Mouse (Mus musculus): ENCODE results near the gene Lamb2. TPM values are rescaled to one million over a fixed set of nuclear protein-coding genes. Genes with fewer than 3 reads are reported as not detected.

The Lamb2 gene
- polyA plus RNA-seq, 1 experiment from 2014 or later, result 86.0 TPM

- Histone ChIP-seq H3K9me3 (ENCODE audit: control insufficient read depth, low read length) (no peaks in the 10 kb centered on the region), H3K4me3 (ENCODE audit: low read length) (peak within 1 kb of the TSS; percentile 100), H3K27ac (ENCODE audit: low read length) (peak within 1 kb of the TSS; percentile 99), H3K36me3 (ENCODE audit: control insufficient read depth, insufficient read depth, low read length) (peaks cover 29% of the 10 kb centered on the region), H3K4me1 (replicated peaks; ENCODE audit: control insufficient read depth, insufficient read depth, low read length) (peaks cover 12% of the 10 kb centered on the region), H3K4me2 (ENCODE audit: low read depth, low read length) (peak within 1 kb of the TSS; percentile 80), H3K9ac (ENCODE audit: low read length) (peak within 1 kb of the TSS; percentile 98), H3K27me3 (ENCODE audit: control insufficient read depth, insufficient read depth, low read depth, low read length) (no peaks in the 10 kb centered on the region)
- whole genome bisulfite sequencing, result under 1% methylated on average over 55 of the region's 55 CpGs
- ATAC-seq (ENCODE audit: low read depth), result peak; percentile 96
Observed at GRCm38 (mm10) chr9:108516380-108517251, 37.1 kb downstream of the Lamb2 start, which contains the start of gene Qrich1. Gene Qrich1, plus strand, starts transcription at chr9:108516806.

GRCm38 (mm10) chr9:108517253-108517930 lies 37.9 kb downstream of the Lamb2 start:
- WGBS, result under 1% methylated on average over 54 of the region's 95 CpGs
- peak overlapping the region; percentile 98 for H3K9ac ChIP-seq (ENCODE audit: low read length)
- peak overlapping the region; percentile 100 for H3K4me3 ChIP-seq (ENCODE audit: low read length)
- peaks cover 24% of the 10 kb centered on the region for H3K36me3 ChIP-seq (ENCODE audit: control insufficient read depth, insufficient read depth, low read length)
- H3K9me3 ChIP-seq (ENCODE audit: control insufficient read depth, low read length), result no peaks in the 10 kb centered on the region
- peaks cover 12% of the 10 kb centered on the region for H3K4me1 ChIP-seq (replicated peaks; ENCODE audit: control insufficient read depth, insufficient read depth, low read length)
- peak overlapping the region; percentile 61 for H3K4me2 ChIP-seq (ENCODE audit: low read depth, low read length)
- ATAC-seq (ENCODE audit: low read depth), result peak; percentile 85
- peak overlapping the region; percentile 99 for H3K27ac ChIP-seq (ENCODE audit: low read length)
- H3K27me3 ChIP-seq (ENCODE audit: control insufficient read depth, insufficient read depth, low read depth, low read length), result no peaks in the 10 kb centered on the region

GRCm38 (mm10) chr9:108517931-108518332 lies 38.4 kb downstream of the Lamb2 start:
- Histone ChIP-seq H3K27ac (ENCODE audit: low read length) (peak overlapping the region; percentile 99), H3K4me3 (ENCODE audit: low read length) (peak overlapping the region; percentile 100), H3K36me3 (ENCODE audit: control insufficient read depth, insufficient read depth, low read length) (peaks cover 18% of the 10 kb centered on the region), H3K27me3 (ENCODE audit: control insufficient read depth, insufficient read depth, low read depth, low read length) (no peaks in the 10 kb centered on the region), H3K9me3 (ENCODE audit: control insufficient read depth, low read length) (no peaks in the 10 kb centered on the region), H3K9ac (ENCODE audit: low read length) (peak overlapping the region; percentile 98), H3K4me1 (replicated peaks; ENCODE audit: control insufficient read depth, insufficient read depth, low read length) (peaks cover 12% of the 10 kb centered on the region), H3K4me2 (ENCODE audit: low read depth, low read length) (peak overlapping the region; percentile 61)
- peak; percentile 7 for ATAC-seq (ENCODE audit: low read depth)
- WGBS, result under 1% methylated on average over 13 of the region's 13 CpGs

- 86% methylated on average over 2 of the region's 2 CpGs for WGBS
- no peak for ATAC-seq (ENCODE audit: low read depth)
- Histone ChIP-seq H3K27ac (ENCODE audit: low read length) (no peak overlapping the region), H3K4me1 (replicated peaks; ENCODE audit: control insufficient read depth, insufficient read depth, low read length) (peaks cover 7% of the 10 kb centered on the region; the same call in 1 of the 2 replicates), H3K9me3 (ENCODE audit: control insufficient read depth, low read length) (no peaks in the 10 kb centered on the region), H3K4me2 (ENCODE audit: low read depth, low read length) (no peak overlapping the region), H3K4me3 (ENCODE audit: low read length) (no peak overlapping the region), H3K9ac (ENCODE audit: low read length) (no peak overlapping the region), H3K36me3 (ENCODE audit: control insufficient read depth, insufficient read depth, low read length) (0 out of 2 replicates have a peak, but pooled peaks cover 4% of the 10 kb centered on the region), H3K27me3 (ENCODE audit: control insufficient read depth, insufficient read depth, low read depth, low read length) (no peaks in the 10 kb centered on the region)
Observed at GRCm38 (mm10) chr9:108521604-108522003, 42.1 kb downstream of the Lamb2 start.

GRCm38 (mm10) chr9:108523341-108523740 lies 43.8 kb downstream of the Lamb2 start:
- Histone ChIP-seq H3K27ac (ENCODE audit: low read length) (no peak overlapping the region), H3K36me3 (ENCODE audit: control insufficient read depth, insufficient read depth, low read length) (peaks cover 6% of the 10 kb centered on the region; the same call in 1 of the 2 replicates), H3K9ac (ENCODE audit: low read length) (no peak overlapping the region), H3K4me2 (ENCODE audit: low read depth, low read length) (no peak overlapping the region), H3K4me3 (ENCODE audit: low read length) (no peak overlapping the region), H3K4me1 (replicated peaks; ENCODE audit: control insufficient read depth, insufficient read depth, low read length) (peaks cover 7% of the 10 kb centered on the region; the same call in 1 of the 2 replicates), H3K27me3 (ENCODE audit: control insufficient read depth, insufficient read depth, low read depth, low read length) (no peaks in the 10 kb centered on the region), H3K9me3 (ENCODE audit: control insufficient read depth, low read length) (no peaks in the 10 kb centered on the region)
- no peak for ATAC-seq (ENCODE audit: low read depth)
- WGBS, result 93% methylated on average over 4 of the region's 4 CpGs

GRCm38 (mm10) chr9:108525400-108525799 lies 45.9 kb downstream of the Lamb2 start:
- WGBS, result 71% methylated on average over 3 of the region's 3 CpGs
- Histone ChIP-seq H3K27me3 (ENCODE audit: control insufficient read depth, insufficient read depth, low read depth, low read length) (no peaks in the 10 kb centered on the region), H3K4me2 (ENCODE audit: low read depth, low read length) (no peak overlapping the region), H3K9ac (ENCODE audit: low read length) (no peak overlapping the region), H3K4me1 (replicated peaks; ENCODE audit: control insufficient read depth, insufficient read depth, low read length) (no peaks in the 10 kb centered on the region), H3K9me3 (ENCODE audit: control insufficient read depth, low read length) (no peaks in the 10 kb centered on the region), H3K36me3 (ENCODE audit: control insufficient read depth, insufficient read depth, low read length) (peaks cover 16% of the 10 kb centered on the region), H3K27ac (ENCODE audit: low read length) (no peak overlapping the region), H3K4me3 (ENCODE audit: low read length) (no peak overlapping the region)
- no peak for ATAC-seq (ENCODE audit: low read depth)

GRCm38 (mm10) chr9:108530954-108531353 lies 51.4 kb downstream of the Lamb2 start:
- Histone ChIP-seq H3K9ac (ENCODE audit: low read length) (no peak overlapping the region), H3K4me1 (replicated peaks; ENCODE audit: control insufficient read depth, insufficient read depth, low read length) (no peaks in the 10 kb centered on the region), H3K27ac (ENCODE audit: low read length) (no peak overlapping the region), H3K36me3 (ENCODE audit: control insufficient read depth, insufficient read depth, low read length) (peaks cover 48% of the 10 kb centered on the region), H3K27me3 (ENCODE audit: control insufficient read depth, insufficient read depth, low read depth, low read length) (no peaks in the 10 kb centered on the region), H3K4me3 (ENCODE audit: low read length) (no peak overlapping the region), H3K4me2 (ENCODE audit: low read depth, low read length) (no peak overlapping the region), H3K9me3 (ENCODE audit: control insufficient read depth, low read length) (no peaks in the 10 kb centered on the region)
- no peak for ATAC-seq (ENCODE audit: low read depth)
- WGBS, result 74% methylated on average over 1 of the region's 1 CpGs

GRCm38 (mm10) chr9:108531496-108531895 lies 52.0 kb downstream of the Lamb2 start:
- Histone ChIP-seq H3K36me3 (ENCODE audit: control insufficient read depth, insufficient read depth, low read length) (peaks cover 49% of the 10 kb centered on the region), H3K9ac (ENCODE audit: low read length) (no peak overlapping the region), H3K27me3 (ENCODE audit: control insufficient read depth, insufficient read depth, low read depth, low read length) (no peaks in the 10 kb centered on the region), H3K4me3 (ENCODE audit: low read length) (no peak overlapping the region), H3K4me2 (ENCODE audit: low read depth, low read length) (no peak overlapping the region), H3K4me1 (replicated peaks; ENCODE audit: control insufficient read depth, insufficient read depth, low read length) (no peaks in the 10 kb centered on the region), H3K27ac (ENCODE audit: low read length) (no peak overlapping the region), H3K9me3 (ENCODE audit: control insufficient read depth, low read length) (no peaks in the 10 kb centered on the region)
- 93% methylated on average over 1 of the region's 1 CpGs for WGBS
- no peak for ATAC-seq (ENCODE audit: low read depth)
